Mouse (Mus musculus): ENCODE results near the gene Bcat1.
"Not testable (repeated sequence)": the region's sequence is repeated elsewhere in the genome, so short reads cannot be mapped to it uniquely, and the experiment has no call there.

The Bcat1 gene

GRCm38 (mm10) chr6:145093038-145093622 is 17.1 kb upstream of the Bcat1 start:
- DNase-seq (ENCODE audit: low read depth) = not testable (repeated sequence)

DNA sequence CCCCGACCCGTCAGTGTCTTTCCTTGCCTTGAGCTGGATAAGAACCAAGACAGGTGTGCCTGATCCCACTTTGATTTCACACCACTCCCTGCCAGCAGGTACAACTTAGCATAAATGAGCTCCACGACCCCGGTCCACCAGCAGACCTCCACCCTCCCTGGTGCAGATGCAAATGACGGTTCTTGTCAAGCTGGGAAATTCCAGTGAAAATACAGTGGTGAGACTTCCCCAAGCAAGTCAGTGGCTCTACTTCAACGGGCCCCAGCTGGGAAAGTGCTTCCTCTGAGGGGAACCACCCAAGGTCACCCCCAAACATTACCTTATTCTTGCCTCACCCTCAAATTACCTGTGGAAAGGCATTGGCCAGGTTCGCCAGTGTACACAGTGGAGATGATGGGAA is 16.0 kb upstream of the Bcat1 start:
- DNase-seq (ENCODE audit: low read depth) = no peak

DNA sequence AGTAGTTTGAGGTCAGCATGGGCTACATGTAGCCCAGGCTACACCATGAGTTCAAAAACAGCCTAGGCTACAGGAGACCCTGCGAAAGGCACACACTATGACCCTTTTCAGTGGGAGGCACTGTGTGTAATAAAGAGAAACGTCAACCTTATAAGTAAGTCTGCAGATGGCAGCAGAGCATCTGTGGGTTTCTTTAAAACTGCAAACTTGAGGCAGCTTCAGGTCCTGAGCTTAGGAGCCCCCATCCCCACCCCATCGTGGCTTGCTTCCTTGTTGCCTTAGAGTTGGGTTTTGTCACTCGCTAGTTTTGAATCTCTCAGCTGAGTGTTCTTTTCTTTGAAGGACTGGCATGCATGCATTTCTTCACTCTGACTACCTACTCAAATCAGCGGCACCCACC is 14.9 kb upstream of the Bcat1 start:
- no peak for DNase-seq (ENCODE audit: low read depth)

- no peak for DNase-seq (ENCODE audit: low read depth)
These were observed 14.3 kb upstream of the Bcat1 start for GRCm38 (mm10) chr6:145090201-145090863.

- DNase-seq (ENCODE audit: low read depth) = no peak
These were observed 13.4 kb upstream of the Bcat1 start for GRCm38 (mm10) chr6:145089373-145089772.

GRCm38 (mm10) chr6:145088451-145089113 is 12.6 kb upstream of the Bcat1 start:
- no peak for DNase-seq (ENCODE audit: low read depth)

DNA sequence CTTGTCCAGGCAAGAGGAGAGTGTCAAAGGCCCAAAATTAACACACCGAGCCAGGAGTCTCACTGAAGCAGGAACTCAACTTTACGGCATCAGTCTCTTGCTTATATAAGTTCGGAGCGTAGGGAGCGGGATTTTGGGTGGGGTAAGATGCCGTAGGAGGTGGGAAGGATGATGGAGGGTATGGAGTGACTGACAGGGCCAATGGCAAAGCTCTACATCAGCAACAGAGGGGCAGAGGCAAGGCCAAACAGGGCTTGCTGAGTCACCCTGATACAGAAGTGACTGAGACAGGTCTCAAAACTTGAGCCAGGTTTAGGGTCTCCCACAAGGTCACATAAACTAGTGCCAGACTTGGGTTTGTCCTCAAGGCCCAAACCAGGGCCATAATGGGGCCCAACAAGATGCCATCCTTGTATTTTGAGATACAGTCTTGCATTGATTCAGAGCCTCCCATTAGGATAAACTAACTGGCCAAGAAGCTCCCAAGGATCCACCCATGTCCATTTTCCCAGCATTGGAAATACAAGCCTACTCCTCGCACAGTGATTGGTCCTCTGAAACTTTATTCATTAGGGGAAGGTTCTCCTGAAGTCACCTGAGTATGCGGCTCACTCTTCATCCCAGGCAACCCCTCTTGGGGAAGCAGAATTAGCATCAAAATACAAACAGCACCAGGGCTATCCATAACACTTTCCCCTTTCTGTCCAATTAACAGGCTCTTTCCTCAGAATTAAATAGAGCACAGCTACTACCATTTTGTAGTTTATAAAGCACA is 8.5 kb upstream of the Bcat1 start:
- DNase-seq (ENCODE audit: low read depth) = no peak

DNA sequence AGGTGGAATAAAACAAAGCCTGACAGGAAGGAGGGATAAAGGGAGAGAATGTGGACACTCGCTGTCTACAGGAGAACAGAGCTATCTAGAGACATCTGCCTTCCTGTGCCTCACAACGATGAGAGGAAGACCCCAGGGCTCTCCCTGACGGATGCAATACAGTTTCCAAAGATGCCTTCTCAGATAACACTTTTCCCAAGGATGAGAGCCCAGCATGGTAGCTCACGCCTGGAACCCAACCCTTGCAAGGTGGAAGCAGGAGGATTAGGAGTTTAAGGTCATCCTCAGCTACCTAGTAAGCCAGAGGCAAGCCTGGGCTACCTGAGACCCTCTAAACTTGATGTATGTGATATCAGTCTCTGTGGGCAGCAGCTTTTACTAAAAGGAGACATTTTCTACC is 5.7 kb upstream of the Bcat1 start:
- no peak for DNase-seq (ENCODE audit: low read depth)

DNA sequence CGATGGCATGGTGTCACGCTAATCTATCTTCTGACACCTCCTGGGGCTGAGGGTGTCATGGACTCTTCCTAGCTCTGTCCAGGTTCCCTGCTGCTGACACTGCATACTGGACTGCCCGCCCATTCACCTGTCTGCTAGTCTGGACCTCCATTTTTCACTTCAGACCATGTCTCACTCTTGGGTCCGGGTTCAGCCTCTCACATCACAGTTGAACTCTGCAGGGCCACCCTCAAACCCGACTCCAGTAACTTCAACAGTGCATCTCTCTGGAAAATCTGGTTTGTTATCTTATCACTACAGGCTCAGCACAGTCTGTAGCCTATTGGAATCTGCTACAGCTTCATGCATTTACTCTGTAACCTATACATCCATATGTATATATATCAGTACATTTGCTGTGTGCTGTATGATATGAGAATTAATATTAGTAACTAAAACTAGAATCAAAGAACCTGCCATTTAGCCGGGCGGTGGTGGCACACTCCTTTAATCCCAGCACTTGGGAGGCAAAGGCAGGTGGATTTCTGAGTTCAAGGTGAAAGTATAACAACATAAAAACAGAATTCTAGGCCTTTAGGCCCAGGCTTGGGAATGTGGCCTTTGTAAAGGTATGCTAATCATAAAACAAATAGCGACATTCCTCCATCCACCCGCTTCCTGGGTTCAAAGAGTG is 3.2 kb upstream of the Bcat1 start:
- DNase-seq (ENCODE audit: low read depth) = no peak

DNA sequence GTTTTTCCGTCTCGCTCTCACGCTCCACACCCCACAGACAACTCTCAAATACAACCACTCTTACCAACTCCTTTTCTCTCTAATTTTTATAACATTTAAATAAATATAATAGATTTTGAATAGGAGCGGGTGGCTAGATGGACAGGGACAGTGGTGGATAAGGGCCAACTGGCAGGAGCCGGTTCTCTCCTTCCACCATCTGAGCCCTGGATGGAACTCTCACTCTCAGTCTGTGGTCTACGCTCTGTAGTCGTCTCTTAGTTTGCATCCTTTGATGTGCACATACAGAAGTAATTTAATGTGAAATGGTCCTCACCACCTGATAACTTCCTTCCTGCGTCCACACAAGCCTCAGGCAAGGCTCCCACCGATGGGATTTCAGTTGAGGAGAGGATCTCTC is 302 bp upstream of the Bcat1 start:
- DNase-seq (ENCODE audit: low read depth) = no peak

DNA sequence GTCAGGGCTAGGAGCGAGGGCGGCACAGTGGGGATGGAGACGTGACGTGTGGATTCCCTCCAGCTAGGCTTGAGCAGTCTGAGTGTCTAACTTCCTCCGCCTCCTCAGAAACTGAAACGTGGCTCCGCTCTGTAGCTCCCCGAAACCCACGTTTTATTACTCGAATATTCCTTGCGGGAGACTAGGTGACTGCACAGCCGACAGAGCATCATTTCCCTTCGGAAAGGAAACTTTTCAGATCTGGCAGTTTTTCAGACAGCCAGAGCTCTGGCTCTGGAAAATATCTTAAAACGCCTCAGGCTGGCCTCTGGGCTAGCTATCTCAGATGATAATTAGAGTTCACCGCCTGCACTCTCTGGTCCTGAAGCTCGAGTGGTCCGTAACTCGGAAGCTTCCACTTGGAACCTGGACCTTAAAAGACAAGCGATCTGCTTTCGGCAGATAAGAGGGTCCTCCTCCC is 866 bp downstream of the Bcat1 start:
- DNase-seq (ENCODE audit: low read depth) = no peak

GRCm38 (mm10) chr6:145074461-145074860 is 1.5 kb downstream of the Bcat1 start:
- no peak for DNase-seq (ENCODE audit: low read depth)

- no peak for DNase-seq (ENCODE audit: low read depth)
These were observed 6.1 kb downstream of the Bcat1 start for GRCm38 (mm10) chr6:145069921-145070320.

DNA sequence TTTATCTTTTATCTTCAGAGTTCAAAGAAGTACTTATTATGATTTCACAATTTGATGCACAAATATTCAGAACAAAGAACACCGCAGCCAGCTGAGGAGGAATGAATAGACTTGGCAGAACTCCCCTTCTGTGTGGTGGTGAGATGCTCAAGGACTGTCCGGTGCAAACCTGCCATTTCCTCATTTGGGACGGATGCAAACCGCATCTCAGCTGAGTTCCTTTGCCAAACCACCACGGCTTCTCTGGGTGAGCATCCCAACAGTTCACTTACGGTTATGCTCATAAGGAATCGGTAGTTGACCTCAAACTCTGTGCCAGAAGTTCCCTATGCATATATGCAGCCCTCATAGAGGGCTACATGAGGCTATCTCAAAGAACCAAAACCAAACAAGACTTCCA is 6.6 kb downstream of the Bcat1 start:
- no peak for DNase-seq (ENCODE audit: low read depth)

DNA sequence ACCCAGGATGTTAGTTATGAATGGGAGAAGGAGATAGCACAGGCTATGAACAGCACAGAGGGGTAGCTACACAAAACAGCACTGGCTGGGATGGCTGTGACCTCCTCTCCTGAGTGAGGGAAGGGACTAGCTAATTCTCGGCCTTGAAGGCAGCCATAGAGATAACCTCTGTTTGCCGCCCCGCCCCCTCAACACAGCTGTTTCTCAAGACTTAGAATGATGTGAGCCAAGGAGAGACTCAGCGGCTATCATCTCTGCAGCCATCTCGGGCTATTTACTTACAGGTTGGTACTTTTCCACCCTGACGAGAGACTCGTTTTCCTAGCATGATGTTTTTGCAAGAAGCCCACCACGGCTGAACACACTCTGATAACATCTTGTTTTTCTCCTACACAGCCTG is 8.3 kb downstream of the Bcat1 start:
- no peak for DNase-seq (ENCODE audit: low read depth)

- no peak for DNase-seq (ENCODE audit: low read depth)
These were observed 9.6 kb downstream of the Bcat1 start for GRCm38 (mm10) chr6:145066416-145066815.

DNA sequence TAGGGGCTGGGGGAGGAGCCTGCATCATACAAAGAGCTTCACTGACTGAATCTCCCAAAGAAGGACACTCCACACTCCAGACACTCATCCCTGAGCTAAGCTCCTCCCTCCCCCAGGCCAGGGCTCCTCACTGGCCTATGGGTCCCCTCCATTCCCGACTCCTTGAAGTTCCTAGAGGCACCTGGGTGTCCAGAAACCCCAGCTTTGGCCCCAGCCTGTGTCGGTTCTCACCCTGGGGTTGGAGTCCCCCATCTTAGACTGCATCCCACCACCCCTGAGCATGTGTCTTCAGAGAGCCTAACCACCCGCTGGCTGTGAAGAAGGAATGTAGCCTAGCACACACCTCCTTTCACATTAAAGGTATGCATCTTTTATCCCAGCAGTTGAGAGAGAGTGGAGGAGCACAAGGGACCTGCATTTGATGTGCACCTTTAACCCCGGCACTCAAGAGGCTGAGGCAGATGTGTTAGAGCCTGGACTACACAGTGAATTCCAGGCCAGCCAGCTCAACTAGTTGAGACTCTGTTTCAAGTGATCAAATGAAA is 10.6 kb downstream of the Bcat1 start:
- no peak for DNase-seq (ENCODE audit: low read depth)

DNA sequence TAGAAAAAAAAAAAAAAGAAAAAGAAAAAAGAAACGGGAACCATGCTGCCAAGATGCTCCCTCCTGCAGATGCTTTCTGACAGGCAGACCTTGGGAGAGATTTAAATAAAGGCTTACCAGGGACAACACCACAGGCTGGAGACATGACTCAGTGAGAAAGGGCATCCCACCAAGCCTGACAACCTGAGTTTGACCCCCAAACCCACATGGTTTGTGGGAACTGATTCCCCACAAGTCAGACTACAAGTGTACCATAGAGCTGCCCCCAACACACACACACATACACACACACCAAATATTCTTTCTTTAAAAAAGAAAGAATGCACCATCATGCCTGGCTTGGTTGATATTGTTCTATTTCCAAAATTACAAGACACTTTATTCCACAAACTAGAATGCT is 11.9 kb downstream of the Bcat1 start:
- DNase-seq (ENCODE audit: low read depth) = no peak

- DNase-seq (ENCODE audit: low read depth) = no peak
These were observed 12.6 kb downstream of the Bcat1 start for GRCm38 (mm10) chr6:145063212-145063868.

DNA sequence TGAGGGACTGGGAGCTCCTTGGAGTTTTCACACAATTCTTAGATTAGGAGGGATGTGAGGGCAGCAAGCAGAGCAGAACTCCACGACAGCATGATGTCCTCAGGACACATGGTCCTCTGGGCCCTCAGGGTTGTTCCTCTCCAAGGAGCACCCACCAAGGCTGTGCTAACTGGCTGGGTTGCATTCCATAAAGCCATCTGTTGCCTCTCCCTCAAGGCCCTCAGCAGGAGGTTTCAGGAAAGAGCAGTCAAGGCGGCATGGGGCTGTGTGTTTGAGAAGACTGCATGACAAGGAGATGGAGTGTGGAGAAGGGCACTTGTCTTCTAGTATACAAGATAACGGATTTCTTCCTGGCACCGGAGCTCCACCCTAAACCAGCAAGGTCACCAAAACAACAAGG is 13.2 kb downstream of the Bcat1 start:
- DNase-seq (ENCODE audit: low read depth) = no peak

GRCm38 (mm10) chr6:145061361-145061760 is 14.6 kb downstream of the Bcat1 start:
- DNase-seq (ENCODE audit: low read depth) = no peak

All from c-Kit-positive CD71-negative TER-119-negative erythroid progenitor cells, embryonic 14.5 days (primary cell).